ENCODE assay signal across 22 mouse cellular contexts in genomic region chr10:42262061-42262460, GRCm38 (mm10). TPM values are rescaled to one million over a fixed set of nuclear protein-coding genes. Genes with fewer than 3 reads are reported as not detected.
A peak's percentile ranks its signal among the peaks of the same experiment; 100 is the strongest.
DNase-seq lines count a peak whose midpoint lies in the region; ATAC-seq lines count a peak whose summit lies in the region.
"Had no signal": no experiment of that assay in that cellular context is flagged by ENCODE, and none has a peak within 500 bp of the region (broad histone marks: within the 10 kb centered on the region; RNA-seq: fewer than 3 reads in every experiment).

No protein-coding gene starts in this region.

- WGBS in intestine, embryonic 16.5 days = 85% methylated on average over 3 of the region's 3 CpGs
- WGBS in intestine, embryonic 15.5 days = 90% methylated on average over 3 of the region's 3 CpGs
- 90% methylated on average over 3 of the region's 3 CpGs for WGBS in liver, embryonic 11.5 days

- no peak overlapping the region for H3K4me2 ChIP-seq in intestine, embryonic 16.5 days (ENCODE audit: low read depth, low read length)
- no peak overlapping the region for H3K4me2 ChIP-seq in intestine, embryonic 15.5 days (replicated peaks)
- no peak overlapping the region for H3K4me2 ChIP-seq in liver, embryonic 11.5 days
- H3K4me2 ChIP-seq: embryonic facial prominence, embryonic 12.5 days; forebrain, embryonic 15.5 days; limb, embryonic 15.5 days had no signal

- no peak overlapping the region for H3K4me3 ChIP-seq in intestine, embryonic 16.5 days (ENCODE audit: low read length)
- no peak overlapping the region for H3K4me3 ChIP-seq in intestine, embryonic 15.5 days (replicated peaks)
- H3K4me3 ChIP-seq in liver, embryonic 11.5 days (ENCODE audit: low read depth, low read length) = no peak overlapping the region
- H3K4me3 ChIP-seq: embryonic facial prominence, embryonic 12.5 days; forebrain, embryonic 15.5 days; hindbrain, embryonic 10.5 days; limb, embryonic 15.5 days had no signal

- no peak overlapping the region for H3K27ac ChIP-seq in intestine, embryonic 16.5 days (ENCODE audit: low read length)
- H3K27ac ChIP-seq in intestine, embryonic 15.5 days = no peak overlapping the region
- H3K27ac ChIP-seq in liver, embryonic 11.5 days (ENCODE audit: low read depth, low read length) = peak overlapping the region; percentile 74; the same call in 1 of the 2 replicates
- H3K27ac ChIP-seq: embryonic facial prominence, embryonic 12.5 days; forebrain, embryonic 15.5 days; hindbrain, embryonic 10.5 days; hindbrain, postnatal 0 days; limb, embryonic 15.5 days had no signal

- H3K36me3 ChIP-seq in intestine, embryonic 16.5 days (ENCODE audit: control insufficient read depth, insufficient read depth, low read length) = peaks cover 15% of the 10 kb centered on the region
- H3K36me3 ChIP-seq in intestine, embryonic 15.5 days = peaks cover 11% of the 10 kb centered on the region
- H3K36me3 ChIP-seq in liver, embryonic 11.5 days (ENCODE audit: control insufficient read depth, insufficient read depth, low read length) = peaks cover 29% of the 10 kb centered on the region

- H3K27me3 ChIP-seq in intestine, embryonic 16.5 days (replicated peaks; ENCODE audit: control insufficient read depth, insufficient read depth, low read length) = no peaks in the 10 kb centered on the region
- H3K27me3 ChIP-seq in intestine, embryonic 15.5 days (replicated peaks) = no peaks in the 10 kb centered on the region
- no peaks in the 10 kb centered on the region for H3K27me3 ChIP-seq in liver, embryonic 11.5 days (replicated peaks; ENCODE audit: control insufficient read depth, insufficient read depth, low read length)
- H3K27me3 ChIP-seq: CH12.LX; embryonic facial prominence, embryonic 12.5 days; forebrain, embryonic 15.5 days; limb, embryonic 15.5 days had no signal

- peaks cover 11% of the 10 kb centered on the region for H3K4me1 ChIP-seq in intestine, embryonic 16.5 days (ENCODE audit: control insufficient read depth, insufficient read depth, low read length)
- H3K4me1 ChIP-seq in intestine, embryonic 15.5 days (replicated peaks) = no peaks in the 10 kb centered on the region; the same call in 1 of the 2 replicates
- peaks cover 48% of the 10 kb centered on the region for H3K4me1 ChIP-seq in liver, embryonic 11.5 days (replicated peaks; ENCODE audit: control insufficient read depth, insufficient read depth, low read length)
- H3K4me1 ChIP-seq: embryonic facial prominence, embryonic 12.5 days; hindbrain, embryonic 10.5 days had no signal

- peak; percentile 15 for DNase-seq in cerebellum, adult 9-11 months
- no peak for DNase-seq in cerebellum, adult 18-20 months
- no peak for DNase-seq in liver, embryonic 11.5 days (ENCODE audit: low spot score)
- no peak for DNase-seq in thymus, postnatal 36 days
- DNase-seq: adrenal gland, postnatal 36 days; cerebellum, adult 9-10 months; gastrocnemius, postnatal 25 days; kidney, adult 2 months; kidney, postnatal 10 days; lung, postnatal 14 days; retina, postnatal 1 day; right cerebral cortex, postnatal 4 days; thymus, postnatal 14 days had no signal

- H3K9me3 ChIP-seq in intestine, embryonic 16.5 days (ENCODE audit: control insufficient read depth, low read length) = 0 out of 2 replicates have a peak, but pooled peaks cover 4% of the 10 kb centered on the region
- H3K9me3 ChIP-seq in intestine, embryonic 15.5 days = no peaks in the 10 kb centered on the region
- peaks cover 13% of the 10 kb centered on the region; the same call in 1 of the 2 replicates for H3K9me3 ChIP-seq in liver, embryonic 11.5 days (ENCODE audit: control insufficient read depth, low read length)
- H3K9me3 ChIP-seq: embryonic facial prominence, embryonic 12.5 days; forebrain, embryonic 15.5 days; hindbrain, embryonic 10.5 days; limb, embryonic 15.5 days had no signal

- no peak overlapping the region for H3K9ac ChIP-seq in intestine, embryonic 16.5 days (ENCODE audit: low read depth, low read length)
- H3K9ac ChIP-seq in intestine, embryonic 15.5 days = no peak overlapping the region
- no peak overlapping the region for H3K9ac ChIP-seq in liver, embryonic 11.5 days (ENCODE audit: low read depth, low read length)
- H3K9ac ChIP-seq: embryonic facial prominence, embryonic 12.5 days; forebrain, embryonic 15.5 days; limb, embryonic 15.5 days had no signal

- peak; percentile 27; the same call in 1 of the 2 replicates for ATAC-seq in intestine, embryonic 16.5 days
- no peak for ATAC-seq in intestine, embryonic 15.5 days
- ATAC-seq in liver, embryonic 11.5 days (replicated peaks; ENCODE audit: low FRiP score) = no peak
- 0 out of 2 replicates have a peak, but pooled peaks have one; percentile 22 for ATAC-seq in megakaryocyte, adult 5-6 weeks (ENCODE audit: poor library complexity, severe bottlenecking)
- ATAC-seq: forebrain, embryonic 15.5 days; hindbrain, postnatal 0 days had no signal

RNA-seq across cellular contexts. Expression of gene Foxo3, which starts 14.5 kb away (rescaled TPM):
- polyA plus RNA-seq in intestine, embryonic 16.5 days (2015; fragmentation: Nextera tagmentation; extraction: Ambion mirVana) = 4.8 and 5.6 TPM in 2 replicates
- 6.4 and 7.6 TPM in 2 replicates for polyA plus RNA-seq in intestine, embryonic 15.5 days (2015; fragmentation: Nextera tagmentation; extraction: Ambion mirVana)
- polyA plus RNA-seq in liver, embryonic 11.5 days (2014; fragmentation: Nextera tagmentation; extraction: Ambion mirVana) = 11.7 and 12.3 TPM in 2 replicates
- total RNA-seq in megakaryocyte, adult 5-6 weeks (2015) = 25.3 and 25.7 TPM in 2 replicates
- total RNA-seq in megakaryocyte, adult 5-6 weeks (2017) = 24.9 and 27.4 TPM in 2 replicates

Comparison
In these comparisons a context has a peak if more than half of its experiments do, and no peak if none do; other contexts are left out.
1. ATAC-seq: peak in intestine, embryonic 16.5 days (single experiment) and megakaryocyte, adult 5-6 weeks (single experiment); none in intestine, embryonic 15.5 days (single experiment) and liver, embryonic 11.5 days (single experiment).